Mouse (Mus musculus) kidney, adult 2 months (tissue): Measurements from ENCODE around the gene Ppm1l. TPM values are rescaled to one million over a fixed set of nuclear protein-coding genes. Genes with fewer than 3 reads are reported as not detected.

Experiments
- DNase-seq: peaks from one replicate; pipeline ENCODE4 v3.0.0; 2021
- H3K27ac ChIP-seq: fragments of 200-500 bp; 2 replicates; pipeline ENCODE4 v1.5.1; 2012; ENCODE audit warnings: low read depth, low read length, control low read depth, inconsistent platforms; ENCODE audit not compliant: insufficient read depth
- H3K27me3 ChIP-seq: fragments of 200-500 bp; replicated peaks from 2 replicates; pipeline ENCODE4 v1.6.1; 2012; ENCODE audit warnings: mild to moderate bottlenecking, moderate library complexity, low read length, inconsistent platforms; ENCODE audit not compliant: control insufficient read depth, insufficient read depth
- H3K36me3 ChIP-seq: fragments of 200-500 bp; 2 replicates; pipeline ENCODE4 v1.6.1; 2012; ENCODE audit warnings: mild to moderate bottlenecking, moderate library complexity, low read length, inconsistent platforms; ENCODE audit not compliant: control insufficient read depth, insufficient read depth
- H3K4me1 ChIP-seq: fragments of 200-500 bp; 2 replicates; pipeline ENCODE4 v1.6.1; 2011; ENCODE audit warnings: low read length; ENCODE audit not compliant: control insufficient read depth, insufficient read depth
- H3K4me3 ChIP-seq: fragments of 200-500 bp; 2 replicates; pipeline ENCODE4 v1.5.1; 2011; ENCODE audit warnings: mild to moderate bottlenecking, low read depth, low read length, control low read depth; ENCODE audit not compliant: insufficient read depth
- CTCF ChIP-seq: fragments of 200-500 bp; conservative IDR thresholded peaks from 2 replicates; pipeline ENCODE4 v1.5.1; 2011; ENCODE audit warnings: low read depth, mild to moderate bottlenecking, control low read depth, low read length, moderate library complexity, mixed read lengths; ENCODE audit not compliant: insufficient read depth, insufficient read length
- POLR2A ChIP-seq: fragments of 200-500 bp; IDR thresholded peaks from one replicate; pipeline ENCODE4 v1.6.1; 2011; ENCODE audit warnings: low read depth, low read length, control low read depth
- WGBS: fragments of 180-500 bp; shearing (Covaris S2); methylation state at CpG from one replicate; pipeline ENCODE4 v1.1.7; 2018; 5-methylcytosine and 5-hydroxymethylcytosine counted together
- polyA plus RNA-seq: library from polyadenylated mRNA; depleted of rRNA; stranded (reverse); fragments of >200 nt; gene quantifications from 2 replicates; pipeline ENCODE4 v1.2.3, GENCODE M21; 2012; rRNA removed

The Ppm1l gene
- polyA plus RNA-seq, 1 experiment = 4.0 TPM

DNA sequence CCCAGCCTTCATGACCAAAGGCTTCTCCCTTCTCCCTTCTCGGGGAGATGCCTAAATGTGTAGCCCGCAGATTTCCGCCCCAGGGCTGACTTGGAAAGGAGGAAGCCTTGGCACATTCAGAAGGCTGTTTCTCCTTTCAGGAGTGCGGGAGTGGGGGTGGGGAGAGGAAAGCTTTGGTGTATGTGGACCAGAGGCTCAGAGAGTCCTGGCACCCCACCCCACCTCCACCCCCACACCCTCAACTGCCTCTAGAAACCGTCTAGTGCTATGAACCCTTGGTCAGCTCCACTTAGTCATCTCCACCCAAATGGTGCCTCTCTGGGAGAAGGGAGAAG lies 282.5 kb downstream of the Ppm1l start:
- Histone ChIP-seq H3K4me1 (0 out of 2 replicates have a peak, but pooled peaks cover under 1% of the 10 kb centered on the region), H3K36me3 (no peaks in the 10 kb centered on the region), H3K27ac (no peak overlapping the region), H3K27me3 (no peaks in the 10 kb centered on the region), H3K4me3 (peak overlapping the region; percentile 81)
- DNase-seq = no peak
- 19% methylated on average over 5 of the region's 5 CpGs for WGBS
- TF ChIP-seq POLR2A (no peak), CTCF (no peak)

DNA sequence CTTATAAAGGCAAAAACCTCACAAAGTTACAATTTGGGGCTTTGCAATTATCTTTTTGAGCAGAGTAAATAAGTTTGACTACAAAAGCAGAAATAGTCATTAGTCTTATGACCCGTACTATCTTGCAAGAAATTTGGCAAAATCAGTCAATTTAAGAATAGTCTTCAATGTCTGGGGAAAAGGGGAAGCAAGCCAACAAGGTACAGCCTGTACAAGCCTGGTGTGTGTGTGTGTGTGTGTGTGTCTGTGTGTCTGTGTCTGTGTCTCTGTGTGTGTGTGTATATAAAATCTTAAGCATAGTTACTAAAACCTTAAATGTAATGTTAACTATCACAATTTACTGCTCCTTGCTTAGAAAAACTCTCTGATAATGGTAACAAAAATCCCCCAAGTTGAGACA lies 290.3 kb downstream of the Ppm1l start:
- Histone ChIP-seq H3K27me3 (no peaks in the 10 kb centered on the region), H3K27ac (peak overlapping the region; percentile 43), H3K4me1 (0 out of 2 replicates have a peak, but pooled peaks cover 3% of the 10 kb centered on the region), H3K36me3 (no peaks in the 10 kb centered on the region), H3K4me3 (no peak overlapping the region)
- TF ChIP-seq POLR2A (no peak), CTCF (no peak)
- DNase-seq = peak; percentile 25
- 49% methylated on average over 1 of the region's 1 CpGs for WGBS

GRCm38 (mm10) chr3:69607468-69607867 lies 290.8 kb downstream of the Ppm1l start:
- Histone ChIP-seq H3K27me3 (no peaks in the 10 kb centered on the region), H3K27ac (peak overlapping the region; percentile 96), H3K4me1 (0 out of 2 replicates have a peak, but pooled peaks cover 3% of the 10 kb centered on the region), H3K36me3 (no peaks in the 10 kb centered on the region), H3K4me3 (no peak overlapping the region)
- DNase-seq = peak; percentile 89
- WGBS = 29% methylated on average over 1 of the region's 1 CpGs
- no peak for TF ChIP-seq POLR2A
- no peak for TF ChIP-seq CTCF

DNA sequence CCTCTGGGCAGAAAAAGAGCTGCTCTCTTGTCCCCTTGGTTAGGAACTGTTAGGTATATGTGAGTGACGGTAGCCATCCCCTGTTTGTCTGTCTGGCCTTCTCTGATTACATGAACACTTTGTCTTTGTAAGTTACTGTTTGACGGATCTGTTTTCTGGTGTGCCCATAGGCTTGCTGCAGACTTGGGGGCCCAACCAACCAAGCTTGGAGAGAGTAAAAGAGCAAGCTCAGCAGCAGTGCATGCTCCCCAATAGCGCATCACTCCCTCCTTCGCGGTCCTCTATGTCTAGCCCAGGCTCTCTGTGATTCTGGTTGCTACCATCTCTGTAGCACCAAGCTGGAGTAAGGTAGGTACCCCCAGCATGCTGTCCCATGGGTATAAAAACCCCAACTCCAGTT lies 291.2 kb downstream of the Ppm1l start:
- 62% methylated on average over 5 of the region's 5 CpGs for WGBS
- Histone ChIP-seq H3K27me3 (no peaks in the 10 kb centered on the region), H3K36me3 (no peaks in the 10 kb centered on the region), H3K4me3 (no peak overlapping the region), H3K27ac (peak overlapping the region; percentile 96), H3K4me1 (0 out of 2 replicates have a peak, but pooled peaks cover 3% of the 10 kb centered on the region)
- DNase-seq = no peak
- TF ChIP-seq POLR2A = no peak
- TF ChIP-seq CTCF = no peak

Other genes with a start within 250 kb of the Ppm1l start
- gene Kpna4, start 189.7 kb upstream of the Ppm1l start, polyA plus RNA-seq = 8.6 and 11.3 TPM in 2 replicates
- not detected in 2 replicates for gene Arl14, start 94.4 kb upstream of the Ppm1l start, polyA plus RNA-seq